Mouse (Mus musculus): ENCODE measurements around the gene Myh1. TPM values are rescaled to one million over a fixed set of nuclear protein-coding genes. Genes with fewer than 3 reads are reported as not detected.

Myh1 gene
- total and polyA plus RNA-seq, 3 experiments, result not detected

DNA sequence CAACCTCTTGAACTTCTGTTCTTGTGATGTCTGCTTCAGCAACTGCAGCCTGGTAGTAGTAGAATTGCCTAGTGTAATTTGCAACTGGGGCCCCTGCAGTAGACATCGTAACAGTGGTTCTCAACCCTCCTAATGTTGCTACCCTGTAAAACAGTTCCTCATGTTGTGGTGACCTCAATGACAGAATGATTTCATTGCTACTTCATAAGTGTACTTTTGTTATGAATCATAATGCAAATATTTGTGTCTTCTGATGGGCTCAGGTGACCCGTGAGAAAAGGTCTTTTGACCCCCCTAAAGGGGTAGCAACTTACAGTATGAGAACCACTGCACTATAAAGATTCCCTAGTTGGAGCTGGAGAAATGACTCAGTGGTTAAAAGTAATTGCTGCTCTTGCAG is 27.4 kb upstream of the Myh1 start:
- no peak for DNase-seq
- Histone ChIP-seq H3K27ac (no peak overlapping the region), H3K79me2 (replicated peaks; ENCODE audit: control insufficient read depth, insufficient read depth, low read length) (no peaks in the 10 kb centered on the region), H3K36me3 (ENCODE audit: control insufficient read depth, insufficient read depth, low read length) (no peaks in the 10 kb centered on the region), H3K9ac (ENCODE audit: low read depth, low read length) (no peak overlapping the region), H3K4me1 (ENCODE audit: control insufficient read depth, insufficient read depth, low read length) (no peaks in the 10 kb centered on the region), H3K4me3 (no peak overlapping the region), H3K27me3 (ENCODE audit: control insufficient read depth, insufficient read depth, low read length) (no peaks in the 10 kb centered on the region)
- intact Hi-C loops (cut with DNase I), result no loop called here
- 83% methylated on average over 2 of the region's 2 CpGs for WGBS
- TF ChIP-seq POLR2A (IDR thresholded peaks at IDR 0.05; ENCODE audit: insufficient read depth, low read depth, low read length), result no peak
- TF ChIP-seq CTCF (IDR thresholded peaks at IDR 0.05), result no peak
- TF ChIP-seq EP300 (IDR thresholded peaks at IDR 0.05; ENCODE audit: insufficient read depth, low read depth, low read length), result no peak

DNA sequence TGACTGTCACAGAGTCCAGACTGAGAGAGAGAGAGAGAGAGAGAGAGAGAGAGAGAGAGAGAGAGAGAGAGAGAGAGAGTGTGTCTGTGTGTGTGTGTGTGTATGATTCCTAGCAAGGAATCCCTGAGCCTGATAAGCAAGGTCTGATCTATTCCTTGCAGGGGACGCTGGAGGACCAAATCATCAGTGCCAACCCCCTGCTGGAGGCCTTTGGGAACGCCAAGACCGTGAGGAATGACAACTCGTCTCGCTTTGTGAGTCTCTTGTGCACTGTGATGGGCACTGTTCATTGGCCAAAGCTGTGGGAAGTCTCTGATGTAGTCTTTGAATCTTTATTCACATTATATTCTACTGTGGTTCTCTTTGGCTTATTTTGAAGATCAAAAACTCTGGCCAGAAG is 23.5 kb upstream of the Myh1 start:
- 70% methylated on average over 5 of the region's 5 CpGs for WGBS

DNA sequence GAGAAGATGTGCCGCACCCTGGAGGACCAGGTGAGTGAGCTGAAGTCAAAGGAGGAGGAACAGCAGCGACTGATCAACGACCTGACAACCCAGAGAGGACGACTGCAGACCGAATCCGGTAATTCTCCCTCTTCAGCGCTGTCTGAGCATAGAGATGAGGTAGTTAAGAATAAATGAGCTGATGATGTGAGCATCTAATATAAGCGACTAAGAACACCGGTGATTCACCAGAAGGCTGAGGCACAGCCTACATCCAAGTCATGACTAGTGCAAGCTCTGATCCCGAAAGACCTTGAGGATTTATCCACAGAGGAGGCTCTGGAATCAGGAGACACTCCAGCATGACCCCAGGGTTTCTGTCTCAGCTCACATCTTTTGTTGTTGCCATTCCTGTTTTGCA is 9.5 kb upstream of the Myh1 start:
- no peak for DNase-seq
- no peaks in the 10 kb centered on the region for H3K27me3 ChIP-seq (ENCODE audit: control insufficient read depth, insufficient read depth, low read length)
- H3K4me3 ChIP-seq, result no peak overlapping the region
- no peaks in the 10 kb centered on the region for H3K79me2 ChIP-seq (replicated peaks; ENCODE audit: control insufficient read depth, insufficient read depth, low read length)
- H3K9ac ChIP-seq (ENCODE audit: low read depth, low read length), result no peak overlapping the region
- 75% methylated on average over 10 of the region's 10 CpGs for WGBS
- intact Hi-C loops (cut with DNase I), result no loop called here
- TF ChIP-seq CTCF (IDR thresholded peaks at IDR 0.05), result no peak
- TF ChIP-seq EP300 (IDR thresholded peaks at IDR 0.05; ENCODE audit: insufficient read depth, low read depth, low read length), result no peak
- TF ChIP-seq POLR2A (IDR thresholded peaks at IDR 0.05; ENCODE audit: insufficient read depth, low read depth, low read length), result no peak
- no peaks in the 10 kb centered on the region for H3K36me3 ChIP-seq (ENCODE audit: control insufficient read depth, insufficient read depth, low read length)
- H3K27ac ChIP-seq, result no peak overlapping the region
- no peaks in the 10 kb centered on the region for H3K4me1 ChIP-seq (ENCODE audit: control insufficient read depth, insufficient read depth, low read length)

More for the DNA sequence above, 23.5 kb upstream of the Myh1 start:
- Histone ChIP-seq H3K79me2 (replicated peaks; ENCODE audit: control insufficient read depth, insufficient read depth, low read length) (no peaks in the 10 kb centered on the region), H3K36me3 (ENCODE audit: control insufficient read depth, insufficient read depth, low read length) (no peaks in the 10 kb centered on the region), H3K4me3 (no peak overlapping the region), H3K4me1 (ENCODE audit: control insufficient read depth, insufficient read depth, low read length) (no peaks in the 10 kb centered on the region), H3K27me3 (ENCODE audit: control insufficient read depth, insufficient read depth, low read length) (no peaks in the 10 kb centered on the region), H3K9ac (ENCODE audit: low read depth, low read length) (no peak overlapping the region), H3K27ac (no peak overlapping the region)
- intact Hi-C loops (cut with DNase I), result no loop called here
- no peak for TF ChIP-seq POLR2A (IDR thresholded peaks at IDR 0.05; ENCODE audit: insufficient read depth, low read depth, low read length)
- TF ChIP-seq CTCF (IDR thresholded peaks at IDR 0.05), result no peak
- no peak for DNase-seq

DNA sequence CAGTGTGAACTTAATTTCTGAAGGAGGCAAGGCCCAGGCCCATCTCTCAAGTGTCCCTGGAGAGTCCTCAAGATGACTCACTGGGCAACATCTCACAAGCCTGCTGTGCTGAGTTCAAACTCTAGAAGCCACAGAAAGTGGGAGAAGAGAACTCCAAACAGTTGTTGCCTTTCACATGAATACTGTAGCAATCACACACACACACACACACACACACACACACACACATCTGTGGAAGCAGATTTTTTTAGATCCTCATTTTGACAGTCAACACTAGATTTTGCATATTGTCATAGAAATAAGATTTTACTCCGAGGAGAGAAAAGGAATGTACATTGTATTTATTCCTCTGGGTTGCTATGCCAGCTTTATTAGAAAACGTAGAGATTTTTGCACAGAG is 9.0 kb upstream of the Myh1 start:
- Histone ChIP-seq H3K79me2 (replicated peaks; ENCODE audit: control insufficient read depth, insufficient read depth, low read length) (no peaks in the 10 kb centered on the region), H3K4me1 (ENCODE audit: control insufficient read depth, insufficient read depth, low read length) (no peaks in the 10 kb centered on the region), H3K27me3 (ENCODE audit: control insufficient read depth, insufficient read depth, low read length) (no peaks in the 10 kb centered on the region), H3K27ac (no peak overlapping the region), H3K4me3 (no peak overlapping the region), H3K36me3 (ENCODE audit: control insufficient read depth, insufficient read depth, low read length) (no peaks in the 10 kb centered on the region), H3K9ac (ENCODE audit: low read depth, low read length) (no peak overlapping the region)
- 77% methylated on average over 2 of the region's 2 CpGs for WGBS
- TF ChIP-seq EP300 (IDR thresholded peaks at IDR 0.05; ENCODE audit: insufficient read depth, low read depth, low read length) (no peak), CTCF (IDR thresholded peaks at IDR 0.05) (no peak), POLR2A (IDR thresholded peaks at IDR 0.05; ENCODE audit: insufficient read depth, low read depth, low read length) (no peak)
- intact Hi-C loops (cut with DNase I), result no loop called here
- no peak for DNase-seq

DNA sequence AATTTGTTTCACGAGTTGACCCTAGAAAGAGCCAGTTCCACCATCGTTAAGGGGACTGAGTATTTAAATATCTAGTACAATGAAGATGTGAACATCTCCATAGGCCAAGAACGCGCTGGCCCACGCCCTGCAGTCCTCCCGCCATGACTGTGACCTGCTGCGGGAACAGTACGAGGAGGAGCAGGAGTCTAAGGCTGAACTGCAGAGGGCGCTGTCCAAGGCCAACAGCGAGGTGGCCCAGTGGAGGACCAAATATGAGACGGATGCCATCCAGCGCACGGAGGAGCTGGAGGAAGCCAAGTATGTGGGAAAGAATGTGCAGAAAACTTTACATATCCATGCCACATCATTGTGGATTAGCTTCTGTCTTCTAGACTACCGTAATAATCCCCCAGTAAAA is 8.4 kb upstream of the Myh1 start:
- no peak overlapping the region for H3K27ac ChIP-seq
- no peaks in the 10 kb centered on the region for H3K36me3 ChIP-seq (ENCODE audit: control insufficient read depth, insufficient read depth, low read length)
- no peak overlapping the region for H3K9ac ChIP-seq (ENCODE audit: low read depth, low read length)
- intact Hi-C loops (cut with DNase I), result no loop called here
- no peaks in the 10 kb centered on the region for H3K79me2 ChIP-seq (replicated peaks; ENCODE audit: control insufficient read depth, insufficient read depth, low read length)
- no peaks in the 10 kb centered on the region for H3K4me1 ChIP-seq (ENCODE audit: control insufficient read depth, insufficient read depth, low read length)
- 85% methylated on average over 14 of the region's 14 CpGs for WGBS
- no peaks in the 10 kb centered on the region for H3K27me3 ChIP-seq (ENCODE audit: control insufficient read depth, insufficient read depth, low read length)
- H3K4me3 ChIP-seq, result no peak overlapping the region
- TF ChIP-seq CTCF (IDR thresholded peaks at IDR 0.05), result no peak
- TF ChIP-seq EP300 (IDR thresholded peaks at IDR 0.05; ENCODE audit: insufficient read depth, low read depth, low read length), result no peak
- TF ChIP-seq POLR2A (IDR thresholded peaks at IDR 0.05; ENCODE audit: insufficient read depth, low read depth, low read length), result no peak
- DNase-seq, result no peak

DNA sequence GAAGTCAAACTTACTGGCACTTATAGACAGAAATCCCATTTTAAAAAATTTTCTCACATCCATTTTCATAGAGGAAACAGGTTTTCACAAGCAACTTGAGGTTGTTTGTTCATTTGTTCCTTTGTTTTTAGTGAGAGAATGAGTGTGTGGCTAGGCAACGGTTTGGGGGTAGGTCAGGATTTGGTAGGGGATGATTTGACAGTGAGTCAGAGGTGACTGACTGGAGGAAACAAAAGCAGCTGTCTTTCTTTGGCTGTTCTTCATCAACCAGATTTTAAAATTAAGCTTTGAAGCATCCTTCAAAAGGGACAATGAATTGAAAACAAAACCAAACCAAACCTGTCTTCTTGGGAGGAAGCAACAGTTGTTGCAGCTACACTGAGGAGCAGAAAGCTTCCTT is 531 bp upstream of the Myh1 start:
- WGBS, result 19% methylated on average over 1 of the region's 1 CpGs
- intact Hi-C loops (cut with DNase I), result no loop called here
- H3K27ac ChIP-seq, result no peak overlapping the region
- H3K4me1 ChIP-seq (ENCODE audit: control insufficient read depth, insufficient read depth, low read length), result no peaks in the 10 kb centered on the region
- DNase-seq, result no peak
- TF ChIP-seq CTCF (IDR thresholded peaks at IDR 0.05) (no peak), EP300 (IDR thresholded peaks at IDR 0.05; ENCODE audit: insufficient read depth, low read depth, low read length) (no peak), POLR2A (IDR thresholded peaks at IDR 0.05; ENCODE audit: insufficient read depth, low read depth, low read length) (no peak)
- no peak overlapping the region for H3K4me3 ChIP-seq
- H3K79me2 ChIP-seq (replicated peaks; ENCODE audit: control insufficient read depth, insufficient read depth, low read length), result no peaks in the 10 kb centered on the region
- H3K27me3 ChIP-seq (ENCODE audit: control insufficient read depth, insufficient read depth, low read length), result no peaks in the 10 kb centered on the region
- H3K9ac ChIP-seq (ENCODE audit: low read depth, low read length), result no peak overlapping the region
- H3K36me3 ChIP-seq (ENCODE audit: control insufficient read depth, insufficient read depth, low read length), result no peaks in the 10 kb centered on the region
